Mouse (Mus musculus): ENCODE results near the gene Slc22a17.

DNA sequence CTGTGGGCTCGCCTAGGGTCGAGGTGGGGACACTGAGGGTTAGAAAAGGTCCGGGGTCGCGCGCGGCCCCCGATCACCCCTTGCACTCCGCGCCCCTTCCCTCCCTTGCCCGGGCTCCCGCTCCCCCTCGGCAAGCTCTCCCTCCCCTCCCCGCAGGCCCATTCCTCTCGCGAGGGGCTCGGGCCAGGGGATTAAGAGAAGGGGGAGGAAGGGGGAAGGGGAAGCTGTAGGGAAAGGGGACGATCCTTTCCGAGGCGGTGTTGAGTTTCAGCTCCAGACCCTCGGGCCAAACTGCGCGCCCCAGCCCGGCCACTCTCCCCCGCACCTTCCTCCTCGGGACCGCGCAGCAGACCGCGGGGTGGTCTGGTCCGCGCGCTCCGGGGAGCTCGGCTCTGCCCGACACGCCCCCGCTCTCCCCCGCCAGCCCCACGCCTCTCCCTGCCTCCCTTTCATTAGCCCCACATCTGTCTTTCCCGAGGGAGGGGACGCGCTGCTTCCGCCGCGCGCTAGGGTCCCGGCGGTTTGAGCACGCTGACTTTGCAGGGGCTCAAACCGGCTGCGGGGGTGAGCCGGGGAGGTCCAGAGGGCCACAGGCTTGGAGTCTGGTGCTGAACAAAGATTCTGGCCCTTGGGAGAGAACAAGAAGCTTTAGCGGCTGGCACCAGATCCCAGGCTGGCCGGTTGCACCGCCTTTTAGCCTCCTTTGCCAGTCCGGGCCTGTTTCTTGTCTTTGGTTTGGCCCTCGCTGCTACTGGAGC is 13.6 kb upstream of the Slc22a17 start:
- TF ChIP-seq CTCF (IDR thresholded peaks at IDR 0.05; ENCODE audit: control insufficient read depth, insufficient read depth, insufficient read length) (no peak), MYOG (IDR thresholded peaks at IDR 0.05; ENCODE audit: control insufficient read depth, extremely low read depth, insufficient read length) (no peak), MAX (IDR thresholded peaks at IDR 0.05) (no peak), USF1 (IDR thresholded peaks at IDR 0.05; ENCODE audit: low read depth) (no peak), CEBPB (IDR thresholded peaks at IDR 0.05; ENCODE audit: low read depth) (no peak), MYOD1 (IDR thresholded peaks at IDR 0.05; ENCODE audit: control insufficient read depth, insufficient read length, low read depth) (no peak)
